In the genomic region with DNA sequence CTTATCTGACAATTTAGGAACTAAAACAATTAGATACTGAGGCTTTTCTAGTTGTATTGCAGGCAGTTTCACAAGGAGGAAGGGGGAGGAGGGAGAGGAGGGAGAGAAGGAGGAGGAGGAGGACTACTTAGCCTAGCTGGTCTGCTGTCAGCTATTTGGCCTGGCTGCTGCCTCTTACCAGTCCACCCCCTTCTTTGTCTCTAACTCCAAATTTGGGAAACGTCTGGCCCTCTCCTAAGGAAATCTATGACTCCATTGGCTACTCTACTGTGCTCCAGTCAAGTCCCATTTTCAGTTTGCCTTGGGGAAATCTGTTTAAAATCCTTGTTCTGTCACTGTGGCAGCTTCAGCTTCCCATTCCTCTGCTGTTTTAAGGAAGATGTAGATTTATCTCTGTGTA, we compare ENCODE assay signal across 13 mouse cellular contexts.
"Had no signal": no experiment of that assay in that cellular context is flagged by ENCODE, and none has a peak within 500 bp of the region (broad histone marks: within the 10 kb centered on the region; RNA-seq: fewer than 3 reads in every experiment).

No protein-coding gene starts in this region.

- H3K4me3 ChIP-seq: limb, embryonic 13.5 days; liver, embryonic 15.5 days; megakaryocyte, embryonic 14.5 days; midbrain, embryonic 15.5 days; neural tube, embryonic 12.5 days; stomach, embryonic 15.5 days had no signal

- H3K4me1 ChIP-seq: liver, embryonic 15.5 days; midbrain, embryonic 15.5 days; neural tube, embryonic 12.5 days; stomach, embryonic 15.5 days had no signal

- DNase-seq: kidney, adult 11 months; kidney, adult 9 months; kidney, postnatal 14 days; left cerebral cortex, postnatal 4 days; lung, embryonic 14.5 days; thymus, adult 2 months; thymus, postnatal 25 days had no signal
